Mouse (Mus musculus) cerebellum, adult 9-11 months (tissue): ENCODE measurements at regions not wholly inside any gene's neighbourhood (a gene's known extent, or its start where the extent isn't known, plus 50 kb on each side); places are given as distances from the start of the nearest gene placed in this dataset.

Source experiments
- DNase-seq: peaks from one replicate; pipeline ENCODE4 v3.0.0; 2022

DNA sequence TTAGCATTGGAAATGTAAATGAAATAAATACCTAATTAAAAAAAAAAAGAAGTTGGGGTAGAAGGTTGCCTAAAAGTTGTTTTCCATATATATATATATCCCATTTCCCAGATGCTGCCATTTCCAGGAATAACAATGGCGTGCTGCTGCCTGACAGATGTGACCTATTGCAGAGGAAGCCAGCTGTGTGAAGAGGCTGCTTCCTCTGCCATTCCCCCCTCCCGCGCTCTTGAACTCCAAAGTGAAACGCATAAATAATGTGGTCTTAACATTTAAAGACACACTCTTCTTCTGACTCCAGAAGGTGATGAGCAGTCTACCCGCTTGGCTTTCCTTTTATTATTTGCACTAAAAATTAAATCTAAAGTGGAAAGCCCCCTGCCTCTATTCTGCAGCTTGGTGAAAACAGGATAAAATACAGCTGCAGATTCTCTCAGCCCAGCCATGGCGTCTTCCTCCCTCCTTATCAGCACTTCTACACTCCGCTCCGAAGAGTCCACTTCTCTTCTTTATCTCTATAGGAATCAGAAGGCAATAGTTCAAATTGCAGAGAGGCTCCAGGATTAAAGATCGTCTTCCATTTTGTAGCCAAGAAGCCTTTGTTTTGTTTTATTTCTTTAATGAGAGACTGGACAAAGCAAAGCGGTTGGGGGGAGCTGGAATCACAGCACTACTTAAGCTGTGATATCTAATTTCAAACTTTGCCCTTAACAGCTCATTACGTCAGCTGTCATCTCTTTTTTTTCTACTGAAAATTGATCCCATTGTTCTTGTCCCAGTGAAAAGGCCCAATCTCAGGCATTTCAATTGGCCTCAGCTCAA, 385.1 kb downstream of the Rapgef2 start:
- no peak for DNase-seq

- DNase-seq: no peak
Measured at GRCm38 (mm10) chr3:78899446-78900230, 386.7 kb downstream of the Rapgef2 start.

DNA sequence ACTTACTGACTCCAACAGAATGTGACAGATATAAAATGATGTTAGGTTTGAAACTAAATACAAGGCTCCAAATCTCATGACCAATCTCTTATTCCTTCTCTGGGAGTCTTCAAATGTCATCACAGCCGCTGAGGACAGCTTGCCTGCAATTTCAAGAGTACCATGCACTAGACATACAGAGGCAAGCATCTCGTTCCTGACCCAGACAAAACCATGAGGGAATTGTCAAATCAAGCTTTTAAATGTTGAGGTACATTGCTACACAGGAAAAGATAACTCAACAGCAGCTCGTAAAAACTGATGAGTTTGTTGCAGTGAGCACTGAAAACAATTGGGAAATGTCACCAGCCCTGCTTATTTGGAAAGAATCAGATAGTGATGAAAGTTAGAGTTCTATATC, 397.0 kb downstream of the Rapgef2 start:
- DNase-seq: no peak

DNA sequence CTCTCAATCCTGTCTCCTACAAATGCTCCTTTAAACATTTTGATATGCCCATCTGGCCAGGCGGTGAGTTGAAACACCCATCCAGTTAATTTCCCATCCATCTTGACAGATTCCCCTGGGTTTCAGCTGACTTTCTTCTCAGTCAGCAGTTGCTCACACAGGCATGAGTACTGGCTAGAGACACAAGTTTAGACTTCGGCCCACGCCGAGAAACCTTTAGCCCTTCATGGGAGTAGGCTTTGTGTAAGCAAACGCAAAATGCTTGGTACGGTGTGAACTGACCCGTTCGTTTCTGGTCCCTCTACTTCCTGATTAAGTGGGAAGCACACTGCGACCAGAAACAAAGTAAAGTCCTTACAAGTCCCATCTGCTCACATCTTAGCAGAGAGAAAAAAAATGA, 401.6 kb downstream of the Rapgef2 start:
- DNase-seq: no peak

DNA sequence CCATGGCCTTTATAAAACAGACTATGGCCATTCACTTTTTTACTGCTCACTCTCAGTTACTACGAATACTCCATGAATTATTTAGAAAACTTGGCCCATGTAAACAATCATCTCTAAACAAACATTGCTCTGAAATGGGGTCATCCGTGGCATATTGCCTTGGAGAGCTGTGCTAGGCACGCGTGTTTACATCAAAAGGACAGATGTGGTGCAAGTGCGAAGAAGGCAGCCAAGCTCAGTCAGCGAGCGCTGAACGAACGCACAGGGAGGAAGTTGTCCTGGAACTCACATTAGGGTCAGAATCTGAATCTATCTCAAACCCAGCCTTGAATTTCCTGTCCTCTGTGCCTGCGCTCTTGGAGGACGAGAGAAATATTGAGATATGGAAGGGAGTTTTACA, 402.3 kb downstream of the Rapgef2 start:
- no peak for DNase-seq

- DNase-seq: no peak
Measured at GRCm38 (mm10) chr3:78880072-78880471, 406.2 kb downstream of the Rapgef2 start.

DNA sequence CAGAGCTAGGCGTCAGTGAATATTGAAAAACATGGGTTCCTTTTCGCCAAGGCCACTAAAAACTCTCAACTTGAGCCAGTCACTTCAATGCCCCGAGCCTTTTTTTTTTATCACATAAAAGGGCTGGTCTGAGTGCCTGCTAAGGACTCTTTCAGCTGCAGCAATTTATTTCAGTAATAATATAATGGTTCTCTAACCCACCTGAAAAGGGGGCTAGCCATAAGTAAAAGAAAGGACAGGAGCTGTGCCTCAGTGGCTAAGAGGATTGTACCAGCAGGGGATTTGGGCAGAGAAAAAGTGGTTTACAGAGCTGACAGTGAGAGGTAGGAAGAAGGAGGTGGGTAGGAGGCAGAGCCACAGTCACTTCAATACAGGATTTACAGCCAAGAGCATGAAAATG, 409.0 kb downstream of the Rapgef2 start:
- no peak for DNase-seq

DNA sequence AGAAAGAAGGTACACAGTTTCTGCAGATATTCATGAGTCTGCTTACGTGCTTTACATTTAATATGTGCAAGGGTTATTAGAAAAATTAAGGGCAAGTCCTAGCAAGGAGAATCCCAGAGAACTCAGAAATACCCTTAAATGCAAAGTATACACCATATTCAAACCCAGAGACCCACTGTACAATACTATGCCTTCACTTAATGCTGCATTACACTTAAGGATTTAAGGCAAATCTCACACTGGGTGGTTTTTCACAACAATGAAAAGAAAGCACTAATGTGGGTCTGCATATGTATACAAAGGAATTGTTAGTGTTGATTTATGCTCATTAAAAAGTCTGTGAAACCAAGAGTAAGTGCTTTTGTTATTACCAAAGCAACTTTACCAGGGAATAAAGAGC, 419.4 kb downstream of the Rapgef2 start:
- DNase-seq: no peak

GRCm38 (mm10) chr3:78866083-78866726, 420.1 kb downstream of the Rapgef2 start:
- DNase-seq: no peak

- DNase-seq: no peak
Measured at GRCm38 (mm10) chr3:78863005-78863404, 423.3 kb downstream of the Rapgef2 start.

GRCm38 (mm10) chr3:78846617-78847318, 439.5 kb downstream of the Rapgef2 start:
- no peak for DNase-seq

DNA sequence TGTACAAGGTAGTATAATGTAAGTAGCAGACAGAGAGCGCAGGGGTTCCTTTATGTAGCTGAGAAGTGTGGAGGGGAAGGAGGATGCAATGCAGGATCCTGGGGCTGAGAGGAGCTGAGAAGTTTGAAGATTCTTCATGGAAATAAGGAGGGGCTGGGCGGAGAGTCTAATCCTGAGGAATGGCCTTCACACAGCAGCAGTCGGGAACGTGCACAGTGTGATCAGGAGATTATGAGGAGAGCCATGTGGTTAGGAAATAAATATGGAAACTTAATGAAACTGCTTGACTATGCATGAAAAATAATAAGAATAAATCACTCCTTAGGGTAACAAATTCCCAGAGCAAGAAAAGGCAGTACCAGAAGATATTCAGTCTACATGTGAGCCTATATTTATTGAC, 445.1 kb downstream of the Rapgef2 start:
- DNase-seq: no peak

DNA sequence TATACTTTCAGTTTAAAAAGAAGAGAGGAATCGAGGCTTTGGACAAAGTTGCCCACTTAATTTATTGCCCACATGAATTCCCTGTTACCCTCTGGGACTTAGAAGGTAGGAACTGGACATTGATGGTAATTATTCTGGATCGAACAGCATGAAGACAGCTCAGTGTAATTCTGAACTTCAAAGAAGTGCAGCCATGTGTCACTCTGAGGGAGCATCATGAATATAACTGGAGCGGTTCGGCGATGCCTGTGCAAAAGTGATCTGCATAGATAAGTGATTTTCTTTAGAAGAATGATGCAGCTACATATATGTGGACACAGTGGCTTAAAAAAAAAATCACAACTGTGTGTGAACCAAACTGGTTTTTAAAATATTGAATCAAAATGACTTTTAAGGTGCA, 449.5 kb downstream of the Rapgef2 start:
- no peak for DNase-seq

- DNase-seq: no peak
Measured at GRCm38 (mm10) chr3:78825505-78825904, 460.8 kb downstream of the Rapgef2 start.

DNA sequence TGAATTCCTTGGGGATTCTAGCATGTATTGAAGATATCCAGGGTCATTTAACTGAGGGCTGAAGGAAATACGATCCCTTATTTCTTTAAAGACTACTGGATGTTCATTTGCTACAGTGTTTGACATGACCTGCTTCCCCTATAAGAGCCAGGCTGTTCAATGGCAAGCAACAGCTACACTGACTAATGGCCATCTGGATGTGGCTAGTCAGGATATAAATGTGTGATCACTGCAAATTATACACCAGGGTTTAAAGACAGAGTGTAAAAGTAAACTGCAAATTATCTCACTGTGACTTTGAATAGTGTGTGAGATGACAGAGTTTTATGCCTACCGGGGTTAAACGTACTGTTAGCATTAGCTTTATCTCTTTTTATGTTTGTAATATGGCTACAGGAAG, 473.9 kb downstream of the Rapgef2 start:
- DNase-seq: no peak

- no peak for DNase-seq
Measured at GRCm38 (mm10) chr3:78810431-78811152, 475.7 kb downstream of the Rapgef2 start.

DNA sequence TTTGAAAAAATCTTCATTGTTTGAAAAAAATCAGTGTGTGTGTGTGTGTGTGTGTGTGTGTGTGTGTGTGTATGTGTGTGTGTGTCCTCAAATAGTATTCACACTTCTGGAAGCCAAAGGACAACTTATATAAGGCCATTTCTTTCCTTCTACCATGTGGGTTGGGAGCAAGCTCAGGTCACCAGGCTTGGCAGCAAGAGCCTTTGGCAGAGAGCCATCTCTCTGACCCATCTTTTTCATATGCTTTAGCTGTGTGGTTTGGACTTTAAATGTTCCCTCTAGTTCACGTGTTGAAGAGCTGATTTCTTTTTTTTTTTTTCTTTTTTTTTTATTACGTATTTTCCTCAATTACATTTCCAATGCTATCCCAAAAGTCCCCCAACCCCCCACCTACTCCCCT, 483.1 kb downstream of the Rapgef2 start:
- peak; percentile 11 for DNase-seq

DNA sequence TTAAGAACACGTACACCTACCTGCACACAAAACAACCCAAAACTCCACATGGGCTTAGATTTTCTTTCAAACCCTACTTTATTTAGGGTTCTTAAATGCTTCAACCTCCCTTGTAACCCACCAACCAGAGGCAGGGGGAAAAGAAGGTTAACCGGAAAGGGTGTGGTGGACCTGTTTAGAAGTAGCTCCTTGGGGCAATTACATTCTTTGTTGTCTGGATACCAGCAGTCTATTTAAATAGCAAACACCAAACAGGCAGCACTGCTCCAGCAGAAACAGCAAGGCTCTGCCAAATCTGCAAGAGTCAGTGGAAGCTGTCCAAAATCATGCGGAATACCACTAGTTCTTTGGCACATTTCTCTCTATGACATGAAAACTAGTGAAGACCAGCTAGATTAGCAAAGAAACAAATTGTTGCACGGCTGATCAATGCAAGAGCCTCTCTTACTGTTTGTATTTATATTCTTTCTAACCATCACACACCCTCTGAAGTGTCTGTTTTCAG, 490.3 kb downstream of the Rapgef2 start:
- no peak for DNase-seq

- DNase-seq: no peak
Measured at GRCm38 (mm10) chr3:78792440-78793057, 493.8 kb downstream of the Rapgef2 start.

- no peak for DNase-seq
Measured at GRCm38 (mm10) chr3:78782766-78783165, 503.6 kb downstream of the Rapgef2 start.

GRCm38 (mm10) chr3:78755686-78756476, 530.4 kb downstream of the Rapgef2 start:
- DNase-seq: no peak
